Mouse (Mus musculus): ENCODE measurements around the gene Apbb2. TPM values are rescaled to one million over a fixed set of nuclear protein-coding genes. Genes with fewer than 3 reads are reported as not detected.

Gene Apbb2
- total RNA-seq, 2 experiments from 2014 or later: 37.3 to 52.7 TPM

GRCm38 (mm10) chr5:66603746-66604145, 14.8 kb downstream of the Apbb2 start:
- no peak for DNase-seq
- intact Hi-C loops (cut with DNase I): no loop called here

- intact Hi-C loops (cut with DNase I): no loop called here
- peak; percentile 45 to 53 for DNase-seq
These were observed 15.4 kb downstream of the Apbb2 start for GRCm38 (mm10) chr5:66603223-66603622.

GRCm38 (mm10) chr5:66602287-66602820, 16.2 kb downstream of the Apbb2 start:
- intact Hi-C loops (cut with DNase I): no loop called here
- no peak for DNase-seq

- no peak for DNase-seq
- intact Hi-C loops (cut with DNase I): loop anchor here (2.0 kb wide), 1 partner anchor 20 kb away; no protein-coding TSS in a partner anchor
These were observed 18.2 kb downstream of the Apbb2 start for GRCm38 (mm10) chr5:66600415-66600814.

- no peak for DNase-seq
- intact Hi-C loops (cut with DNase I): loop anchor here (2.0 kb wide), 1 partner anchor 19 kb away; no protein-coding TSS in a partner anchor
These were observed 18.7 kb downstream of the Apbb2 start for GRCm38 (mm10) chr5:66599888-66600287.

- DNase-seq: no peak
- intact Hi-C loops (cut with DNase I): no loop called here
These were observed 22.3 kb downstream of the Apbb2 start for GRCm38 (mm10) chr5:66596296-66596695.

- intact Hi-C loops (cut with DNase I): no loop called here
- no peak for DNase-seq
These were observed 23.7 kb downstream of the Apbb2 start for GRCm38 (mm10) chr5:66594881-66595280.

GRCm38 (mm10) chr5:66586236-66586745, 32.3 kb downstream of the Apbb2 start:
- DNase-seq: no peak
- intact Hi-C loops (cut with DNase I): no loop called here

GRCm38 (mm10) chr5:66583019-66583406, 35.6 kb downstream of the Apbb2 start:
- intact Hi-C loops (cut with DNase I): no loop called here
- no peak for DNase-seq

- no peak for DNase-seq
- intact Hi-C loops (cut with DNase I): no loop called here
These were observed 36.1 kb downstream of the Apbb2 start for GRCm38 (mm10) chr5:66582281-66583018.

GRCm38 (mm10) chr5:66579066-66579465, 39.5 kb downstream of the Apbb2 start:
- intact Hi-C loops (cut with DNase I): no loop called here
- no peak for DNase-seq

- intact Hi-C loops (cut with DNase I): no loop called here
- DNase-seq: no peak
These were observed 42.3 kb downstream of the Apbb2 start for GRCm38 (mm10) chr5:66576299-66576698.

- intact Hi-C loops (cut with DNase I): loop anchor here (2.0 kb wide), 1 partner anchor 44 kb away; the partner anchor contains the start of gene Apbb2
These were observed 43.4 kb downstream of the Apbb2 start for GRCm38 (mm10) chr5:66575148-66575547.

GRCm38 (mm10) chr5:66573266-66573665, 45.3 kb downstream of the Apbb2 start:
- no peak for DNase-seq
- intact Hi-C loops (cut with DNase I): no loop called here

More at GRCm38 (mm10) chr5:66575148-66575547, 43.4 kb downstream of the Apbb2 start:
- DNase-seq: no peak

- no peak for DNase-seq
- intact Hi-C loops (cut with DNase I): no loop called here
These were observed 46.3 kb downstream of the Apbb2 start for GRCm38 (mm10) chr5:66572086-66572855.

- DNase-seq: no peak
- intact Hi-C loops (cut with DNase I): no loop called here
These were observed 47.9 kb downstream of the Apbb2 start for GRCm38 (mm10) chr5:66570709-66571108.

GRCm38 (mm10) chr5:66569141-66569801, 49.3 kb downstream of the Apbb2 start:
- intact Hi-C loops (cut with DNase I): loop anchor here (5.0 kb wide), 1 partner anchor 97 kb away; no protein-coding TSS in a partner anchor
- no peak for DNase-seq

- intact Hi-C loops (cut with DNase I): loop anchor here (5.0 kb wide), 1 partner anchor 96 kb away; no protein-coding TSS in a partner anchor
- no peak for DNase-seq
These were observed 50.6 kb downstream of the Apbb2 start for GRCm38 (mm10) chr5:66568002-66568401.

- intact Hi-C loops (cut with DNase I): loop anchor here (5.0 kb wide), 1 partner anchor 95 kb away; no protein-coding TSS in a partner anchor
- no peak for DNase-seq
These were observed 51.2 kb downstream of the Apbb2 start for GRCm38 (mm10) chr5:66567424-66567823.

GRCm38 (mm10) chr5:66559591-66560175, 58.9 kb downstream of the Apbb2 start:
- intact Hi-C loops (cut with DNase I): loop anchor here (5.0 kb wide), 1 partner anchor 58 kb away; the partner anchor contains the start of gene Apbb2
- DNase-seq: peak; percentile 41 to 47

Measured in heart, postnatal 36 days (tissue).